Mouse (Mus musculus): ENCODE results near the gene Kcnip1. TPM values are rescaled to one million over a fixed set of nuclear protein-coding genes. Genes with fewer than 3 reads are reported as not detected.

Gene Kcnip1
- polyA plus RNA-seq, 1 experiment from 2014 or later: 2.0 TPM

- TF ChIP-seq CTCF (IDR thresholded peaks at IDR 0.05; ENCODE audit: low read depth): peak; percentile 34; the same call in 1 of the 2 replicates
- ATAC-seq (replicated peaks; ENCODE audit: low FRiP score, low read depth): no peak
- Histone ChIP-seq H3K27ac (no peak overlapping the region), H3K9me3 (replicated peaks; ENCODE audit: low read length) (no peaks in the 10 kb centered on the region), H3K4me1 (replicated peaks; ENCODE audit: insufficient read depth, low read length) (0 out of 2 replicates have a peak, but pooled peaks cover 5% of the 10 kb centered on the region), H3K27me3 (ENCODE audit: insufficient read depth, low read length) (no peaks in the 10 kb centered on the region), H3K4me2 (ENCODE audit: low read length) (no peak overlapping the region), H3K4me3 (replicated peaks; ENCODE audit: low read depth, low read length) (no peak overlapping the region), H3K9ac (ENCODE audit: low read depth, low read length) (no peak overlapping the region), H3K36me3 (ENCODE audit: insufficient read depth, low read length) (no peaks in the 10 kb centered on the region)
- DNase-seq (ENCODE audit: low spot score): no peak
- WGBS: 73% methylated on average over 9 of the region's 9 CpGs
These were observed 58.7 kb downstream of the Kcnip1 start for GRCm38 (mm10) chr11:33934286-33934685.

GRCm38 (mm10) chr11:33932386-33933111 lies 60.4 kb downstream of the Kcnip1 start:
- H3K27me3 ChIP-seq (ENCODE audit: insufficient read depth, low read length): no peaks in the 10 kb centered on the region
- no peaks in the 10 kb centered on the region for H3K36me3 ChIP-seq (ENCODE audit: insufficient read depth, low read length)
- H3K9me3 ChIP-seq (replicated peaks; ENCODE audit: low read length): no peaks in the 10 kb centered on the region
- peak overlapping the region; percentile 32 for H3K4me2 ChIP-seq (ENCODE audit: low read length)
- no peak overlapping the region for H3K9ac ChIP-seq (ENCODE audit: low read depth, low read length)
- no peak overlapping the region for H3K4me3 ChIP-seq (replicated peaks; ENCODE audit: low read depth, low read length)
- WGBS: 24% methylated on average over 18 of the region's 18 CpGs
- ATAC-seq (replicated peaks; ENCODE audit: low FRiP score, low read depth): peak; percentile 41; the same call in 1 of the 2 replicates
- H3K4me1 ChIP-seq (replicated peaks; ENCODE audit: insufficient read depth, low read length): 0 out of 2 replicates have a peak, but pooled peaks cover 5% of the 10 kb centered on the region
- peak; percentile 81 for DNase-seq (ENCODE audit: low spot score)
- peak overlapping the region; percentile 32 for H3K27ac ChIP-seq
- no peak for TF ChIP-seq CTCF (IDR thresholded peaks at IDR 0.05; ENCODE audit: low read depth)

- DNase-seq (ENCODE audit: low spot score) (peak; percentile 67), ATAC-seq (replicated peaks; ENCODE audit: low FRiP score, low read depth) (0 out of 2 replicates have a peak, but pooled peaks have one; percentile 22)
- WGBS: 14% methylated on average over 10 of the region's 10 CpGs
These were observed 61.0 kb downstream of the Kcnip1 start for GRCm38 (mm10) chr11:33931836-33932385.

GRCm38 (mm10) chr11:33929412-33929811 lies 63.5 kb downstream of the Kcnip1 start:
- no peak overlapping the region for H3K4me3 ChIP-seq (replicated peaks; ENCODE audit: low read depth, low read length)
- H3K36me3 ChIP-seq (ENCODE audit: insufficient read depth, low read length): no peaks in the 10 kb centered on the region
- H3K27ac ChIP-seq: no peak overlapping the region
- 68% methylated on average over 11 of the region's 11 CpGs for WGBS
- no peak for TF ChIP-seq CTCF (IDR thresholded peaks at IDR 0.05; ENCODE audit: low read depth)
- no peaks in the 10 kb centered on the region for H3K27me3 ChIP-seq (ENCODE audit: insufficient read depth, low read length)
- no peaks in the 10 kb centered on the region for H3K9me3 ChIP-seq (replicated peaks; ENCODE audit: low read length)
- 0 out of 2 replicates have a peak, but pooled peaks cover 5% of the 10 kb centered on the region for H3K4me1 ChIP-seq (replicated peaks; ENCODE audit: insufficient read depth, low read length)
- no peak overlapping the region for H3K4me2 ChIP-seq (ENCODE audit: low read length)
- DNase-seq (ENCODE audit: low spot score) (no peak), ATAC-seq (replicated peaks; ENCODE audit: low FRiP score, low read depth) (no peak)
- no peak overlapping the region for H3K9ac ChIP-seq (ENCODE audit: low read depth, low read length)

More at GRCm38 (mm10) chr11:33931836-33932385, 61.0 kb downstream of the Kcnip1 start:
- no peak for TF ChIP-seq CTCF (IDR thresholded peaks at IDR 0.05; ENCODE audit: low read depth)
- no peaks in the 10 kb centered on the region for H3K9me3 ChIP-seq (replicated peaks; ENCODE audit: low read length)
- no peaks in the 10 kb centered on the region for H3K36me3 ChIP-seq (ENCODE audit: insufficient read depth, low read length)
- H3K27me3 ChIP-seq (ENCODE audit: insufficient read depth, low read length): no peaks in the 10 kb centered on the region
- peak overlapping the region; percentile 32; the same call in 1 of the 2 replicates for H3K27ac ChIP-seq
- H3K4me2 ChIP-seq (ENCODE audit: low read length): peak overlapping the region; percentile 32
- no peak overlapping the region for H3K4me3 ChIP-seq (replicated peaks; ENCODE audit: low read depth, low read length)
- 0 out of 2 replicates have a peak, but pooled peaks cover 5% of the 10 kb centered on the region for H3K4me1 ChIP-seq (replicated peaks; ENCODE audit: insufficient read depth, low read length)
- no peak overlapping the region for H3K9ac ChIP-seq (ENCODE audit: low read depth, low read length)

- no peak overlapping the region for H3K4me2 ChIP-seq (ENCODE audit: low read length)
- TF ChIP-seq CTCF (IDR thresholded peaks at IDR 0.05; ENCODE audit: low read depth): peak; percentile 78
- H3K9ac ChIP-seq (ENCODE audit: low read depth, low read length): no peak overlapping the region
- no peaks in the 10 kb centered on the region for H3K36me3 ChIP-seq (ENCODE audit: insufficient read depth, low read length)
- H3K9me3 ChIP-seq (replicated peaks; ENCODE audit: low read length): no peaks in the 10 kb centered on the region
- 0 out of 2 replicates have a peak, but pooled peaks cover 5% of the 10 kb centered on the region for H3K4me1 ChIP-seq (replicated peaks; ENCODE audit: insufficient read depth, low read length)
- DNase-seq (ENCODE audit: low spot score) (peak; percentile 75), ATAC-seq (replicated peaks; ENCODE audit: low FRiP score, low read depth) (no peak)
- H3K4me3 ChIP-seq (replicated peaks; ENCODE audit: low read depth, low read length): no peak overlapping the region
- H3K27me3 ChIP-seq (ENCODE audit: insufficient read depth, low read length): no peaks in the 10 kb centered on the region
- H3K27ac ChIP-seq: no peak overlapping the region
- 20% methylated on average over 7 of the region's 7 CpGs for WGBS
These were observed 64.3 kb downstream of the Kcnip1 start for GRCm38 (mm10) chr11:33928658-33929057.

- DNase-seq (ENCODE audit: low spot score) (no peak), ATAC-seq (replicated peaks; ENCODE audit: low FRiP score, low read depth) (no peak)
- Histone ChIP-seq H3K4me2 (ENCODE audit: low read length) (no peak overlapping the region), H3K4me1 (replicated peaks; ENCODE audit: insufficient read depth, low read length) (0 out of 2 replicates have a peak, but pooled peaks cover 5% of the 10 kb centered on the region), H3K36me3 (ENCODE audit: insufficient read depth, low read length) (no peaks in the 10 kb centered on the region), H3K4me3 (replicated peaks; ENCODE audit: low read depth, low read length) (no peak overlapping the region), H3K27me3 (ENCODE audit: insufficient read depth, low read length) (no peaks in the 10 kb centered on the region), H3K9me3 (replicated peaks; ENCODE audit: low read length) (no peaks in the 10 kb centered on the region), H3K27ac (no peak overlapping the region), H3K9ac (ENCODE audit: low read depth, low read length) (no peak overlapping the region)
- no peak for TF ChIP-seq CTCF (IDR thresholded peaks at IDR 0.05; ENCODE audit: low read depth)
- 65% methylated on average over 4 of the region's 4 CpGs for WGBS
These were observed 65.1 kb downstream of the Kcnip1 start for GRCm38 (mm10) chr11:33927836-33928235.
